Mouse (Mus musculus) E14TG2a.4 (cell line): ENCODE results near the gene Serpinb6d.

Source experiments
- H3K27me3 ChIP-seq: 2 replicates; pipeline ENCODE4 v1.6.1; 2014; ENCODE audit warnings: low read length, control low read depth; ENCODE audit not compliant: insufficient read depth
- H3K36me3 ChIP-seq: 2 replicates; pipeline ENCODE4 v1.6.1; 2014; ENCODE audit warnings: low read length, control low read depth; ENCODE audit not compliant: insufficient read depth
- H3K4me1 ChIP-seq: replicated peaks from 2 replicates; pipeline ENCODE4 v1.6.1; 2014; ENCODE audit warnings: low read depth, low read length, control low read depth
- H3K4me3 ChIP-seq: replicated peaks from 2 replicates; pipeline ENCODE4 v1.5.1; 2014; ENCODE audit warnings: mild to moderate bottlenecking, low read length
- H3K9me3 ChIP-seq: 2 replicates; pipeline ENCODE4 v1.6.1; 2014; ENCODE audit warnings: low read length, control low read depth
- CTCF ChIP-seq: conservative IDR thresholded peaks from 2 replicates; pipeline ENCODE4 v1.5.1; 2014; ENCODE audit warnings: low read length
- NANOG ChIP-seq: IDR thresholded peaks from 2 replicates; pipeline ENCODE4 v1.6.1; 2014; ENCODE audit warnings: borderline replicate concordance, low read length, mixed read lengths
- POU5F1 ChIP-seq: IDR thresholded peaks from 2 replicates; pipeline ENCODE4 v1.6.1; 2014; ENCODE audit warnings: low read length, borderline replicate concordance

Serpinb6d gene

DNA sequence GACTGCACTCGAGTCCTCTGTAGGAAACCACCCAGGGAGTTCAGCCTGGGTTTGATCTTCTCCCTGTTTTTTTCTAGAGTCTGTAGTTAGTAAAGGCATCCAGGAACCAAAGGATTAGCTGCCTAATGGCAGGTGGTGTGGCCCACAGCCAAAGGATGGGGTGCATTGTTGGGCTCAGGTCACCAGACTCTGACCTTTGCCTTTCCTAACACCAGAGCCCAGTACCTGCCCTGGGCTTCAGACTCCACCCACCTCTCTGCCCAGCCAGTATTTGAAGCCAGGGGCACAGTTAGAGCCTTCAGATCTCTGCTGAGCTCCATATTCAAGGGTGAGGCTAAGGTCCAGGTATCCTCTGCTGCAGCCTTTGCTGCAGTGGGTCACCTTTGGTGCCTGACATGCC lies at the start of gene Serpinb6d:
Gene Serpinb6d (plus strand): TSS at position 301 of the 400 bp plus-strand sequence.
- peaks cover 8% of the 10 kb centered on the region for H3K9me3 ChIP-seq
- TF ChIP-seq CTCF (no peak), NANOG (no peak), POU5F1 (no peak)
- H3K4me3 ChIP-seq, result no peak within 1 kb of the TSS
- H3K36me3 ChIP-seq, result no peaks in the 10 kb centered on the region
- no peaks in the 10 kb centered on the region for H3K4me1 ChIP-seq
- H3K27me3 ChIP-seq, result no peaks in the 10 kb centered on the region

DNA sequence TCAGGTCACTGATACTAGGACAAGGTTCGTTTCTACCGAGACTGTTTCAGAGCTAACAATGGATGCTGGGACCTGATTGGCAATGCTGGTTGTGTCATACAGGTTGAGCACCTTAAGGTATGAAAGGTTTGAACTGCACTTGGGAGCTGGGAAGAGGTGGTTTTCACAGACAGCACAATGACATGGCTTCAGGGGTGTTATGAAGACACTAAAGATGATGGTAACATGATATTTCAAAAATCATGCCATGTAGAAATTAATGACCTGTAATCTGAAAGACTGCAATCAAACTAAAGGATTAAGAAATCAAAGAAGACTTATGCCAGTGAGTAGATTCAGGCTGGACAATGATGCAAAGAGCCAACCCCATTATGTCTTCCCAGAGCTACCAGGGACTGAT lies 38.3 kb upstream of the Serpinb6d start:
- no peak overlapping the region for H3K4me3 ChIP-seq
- H3K9me3 ChIP-seq, result no peaks in the 10 kb centered on the region; the same call in 1 of the 2 replicates
- H3K27me3 ChIP-seq, result no peaks in the 10 kb centered on the region
- no peaks in the 10 kb centered on the region for H3K4me1 ChIP-seq
- no peaks in the 10 kb centered on the region for H3K36me3 ChIP-seq
- TF ChIP-seq CTCF, result no peak
- TF ChIP-seq POU5F1, result no peak
- no peak for TF ChIP-seq NANOG

DNA sequence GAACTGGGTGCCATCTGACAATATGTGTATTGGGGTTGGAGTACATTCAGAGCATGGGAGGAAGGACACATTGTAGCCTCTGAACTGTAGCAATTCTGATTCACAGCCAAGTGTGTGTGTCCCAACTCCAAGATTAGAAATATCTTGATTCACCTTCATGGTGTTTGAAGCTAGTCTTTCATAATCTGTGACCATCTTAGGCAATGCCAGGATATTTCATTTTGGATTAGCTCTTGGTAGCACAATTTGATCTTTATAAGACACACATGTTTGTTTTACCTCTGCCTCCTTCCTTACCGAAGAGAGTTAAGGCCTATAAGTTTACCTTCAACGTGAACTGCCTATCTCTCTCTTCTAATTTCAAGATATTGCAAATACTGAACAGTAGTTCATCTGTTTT lies 18.7 kb upstream of the Serpinb6d start:
- no peaks in the 10 kb centered on the region for H3K4me1 ChIP-seq
- no peaks in the 10 kb centered on the region for H3K36me3 ChIP-seq

GRCm38 (mm10) chr13:33662550-33662949 lies 1.3 kb downstream of the Serpinb6d start:
- Histone ChIP-seq H3K4me1 (no peaks in the 10 kb centered on the region), H3K4me3 (no peak overlapping the region), H3K36me3 (no peaks in the 10 kb centered on the region), H3K27me3 (no peaks in the 10 kb centered on the region), H3K9me3 (peaks cover 8% of the 10 kb centered on the region)
- TF ChIP-seq NANOG (no peak), POU5F1 (no peak), CTCF (no peak)

More for the DNA sequence above, 18.7 kb upstream of the Serpinb6d start:
- Histone ChIP-seq H3K9me3 (no peaks in the 10 kb centered on the region; the same call in 1 of the 2 replicates), H3K27me3 (no peaks in the 10 kb centered on the region), H3K4me3 (no peak overlapping the region)
- TF ChIP-seq NANOG (no peak), POU5F1 (no peak), CTCF (no peak)

DNA sequence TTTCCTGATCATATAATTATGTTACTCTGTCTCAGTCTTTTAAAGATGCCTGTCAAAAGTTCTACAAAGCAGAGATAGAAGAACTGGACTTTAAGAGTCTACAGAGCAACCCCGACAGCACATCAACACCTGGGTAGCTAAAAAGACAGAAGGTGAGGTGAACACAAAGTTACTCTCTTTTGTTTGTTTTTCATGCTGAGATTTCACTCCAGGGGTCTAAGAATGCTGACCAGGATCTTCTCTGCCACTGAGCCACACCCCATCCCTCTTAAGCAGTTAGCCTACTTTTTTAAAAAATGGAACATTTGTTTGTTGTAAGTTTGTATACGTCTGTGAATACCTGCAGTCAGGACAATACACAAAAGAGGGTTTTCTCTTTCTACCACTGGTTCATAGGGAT lies 59.1 kb downstream of the Serpinb6d start:
- peaks cover 9% of the 10 kb centered on the region for H3K4me1 ChIP-seq
- no peak overlapping the region for H3K4me3 ChIP-seq
- TF ChIP-seq POU5F1, result no peak
- TF ChIP-seq NANOG, result no peak
- TF ChIP-seq CTCF, result no peak
- H3K36me3 ChIP-seq, result no peaks in the 10 kb centered on the region
- peaks cover 14% of the 10 kb centered on the region for H3K9me3 ChIP-seq
- H3K27me3 ChIP-seq, result no peaks in the 10 kb centered on the region
